Mouse (Mus musculus) midbrain, embryonic 11.5 days (tissue): ENCODE data around the gene Itga9. TPM values are rescaled to one million over a fixed set of nuclear protein-coding genes. Genes with fewer than 3 reads are reported as not detected.

Experiments used
- ATAC-seq: fragments of 200-750 bp; cut with Nextera tagmentation; 2 replicates; pipeline ENCODE4 v1.8.0; 2017; ENCODE audit warnings: moderate TSS enrichment, moderate library complexity; ENCODE audit not compliant: low FRiP score
- DNase-seq: peaks from one replicate; pipeline ENCODE4 v3.0.0; 2015; ENCODE audit warnings: low spot score; ENCODE audit errors: missing footprints
- H3K27ac ChIP-seq: fragments of 300-500 bp; sonication (generic); 2 replicates; pipeline ENCODE4 v1.5.1; 2014; ENCODE audit warnings: low read depth, low read length
- H3K27me3 ChIP-seq: fragments of 300-500 bp; sonication (generic); 2 replicates; pipeline ENCODE4 v1.6.1; 2014; ENCODE audit warnings: mild to moderate bottlenecking, low read length, moderate library complexity, mixed read lengths; ENCODE audit not compliant: control insufficient read depth, insufficient read depth
- H3K36me3 ChIP-seq: fragments of 300-500 bp; sonication (generic); 2 replicates; pipeline ENCODE4 v1.6.1; 2014; ENCODE audit warnings: mild to moderate bottlenecking, low read length, moderate library complexity, mixed read lengths; ENCODE audit not compliant: control insufficient read depth, insufficient read depth
- H3K4me1 ChIP-seq: fragments of 300-500 bp; sonication (generic); 2 replicates; pipeline ENCODE4 v1.6.1; 2014; ENCODE audit warnings: low read length; ENCODE audit not compliant: control insufficient read depth, insufficient read depth
- H3K4me2 ChIP-seq: fragments of 300-500 bp; sonication (generic); 2 replicates; pipeline ENCODE4 v1.6.1; 2014; ENCODE audit warnings: mild to moderate bottlenecking, moderate library complexity
- H3K4me3 ChIP-seq: fragments of 300-500 bp; sonication (generic); 2 replicates; pipeline ENCODE4 v1.5.1; 2014; ENCODE audit warnings: low read depth, low read length
- H3K9ac ChIP-seq: fragments of 300-500 bp; sonication (generic); 2 replicates; pipeline ENCODE4 v1.6.1; 2014; ENCODE audit warnings: low read length
- H3K9me3 ChIP-seq: fragments of 300-500 bp; sonication (generic); 2 replicates; pipeline ENCODE4 v1.6.1; 2016; ENCODE audit warnings: low read length; ENCODE audit not compliant: control insufficient read depth
- WGBS: fragments of 180-500 bp; shearing (Covaris S2); extraction: QIAGEN DNeasy Blood & Tissue Kit; methylation state at CpG from one replicate; pipeline ENCODE4 v1.1.7; 2014; 5-methylcytosine and 5-hydroxymethylcytosine counted together
- polyA plus RNA-seq: library from polyadenylated mRNA; unstranded; fragments of >200 nt; fragmentation: Nextera tagmentation; extraction: Ambion mirVana; gene quantifications from 2 replicates; pipeline ENCODE4 v1.2.1, GENCODE M21; 2014

Itga9 gene
- polyA plus RNA-seq, 1 experiment from 2014 or later = 4.0 TPM

DNA sequence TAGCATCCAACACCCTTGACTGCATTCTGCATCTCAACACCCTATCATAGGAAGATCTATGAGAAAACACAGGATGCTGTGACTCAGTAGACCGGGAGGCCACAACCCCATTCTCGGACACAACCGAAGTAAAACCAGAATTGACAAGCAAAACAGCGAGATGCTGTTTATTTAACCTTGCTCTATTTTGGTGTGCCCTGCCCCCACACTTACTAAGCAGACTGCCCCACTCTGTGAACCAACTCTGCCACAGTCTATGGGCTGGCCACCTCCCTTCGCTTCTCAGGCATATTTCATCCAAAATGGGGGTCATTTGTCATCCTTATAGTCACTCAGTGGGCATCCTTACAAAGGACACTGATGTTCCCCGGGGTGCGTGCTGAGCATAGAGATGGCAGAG is 160.5 kb downstream of the Itga9 start:
- WGBS = 86% methylated on average over 7 of the region's 7 CpGs
- no peak overlapping the region for H3K9ac ChIP-seq
- ATAC-seq (no peak), DNase-seq (no peak)
- peaks cover 7% of the 10 kb centered on the region; the same call in 1 of the 2 replicates for H3K4me1 ChIP-seq
- H3K27me3 ChIP-seq = no peaks in the 10 kb centered on the region
- H3K4me2 ChIP-seq = no peak overlapping the region
- no peaks in the 10 kb centered on the region for H3K36me3 ChIP-seq
- no peaks in the 10 kb centered on the region for H3K9me3 ChIP-seq
- no peak overlapping the region for H3K27ac ChIP-seq
- no peak overlapping the region for H3K4me3 ChIP-seq

DNA sequence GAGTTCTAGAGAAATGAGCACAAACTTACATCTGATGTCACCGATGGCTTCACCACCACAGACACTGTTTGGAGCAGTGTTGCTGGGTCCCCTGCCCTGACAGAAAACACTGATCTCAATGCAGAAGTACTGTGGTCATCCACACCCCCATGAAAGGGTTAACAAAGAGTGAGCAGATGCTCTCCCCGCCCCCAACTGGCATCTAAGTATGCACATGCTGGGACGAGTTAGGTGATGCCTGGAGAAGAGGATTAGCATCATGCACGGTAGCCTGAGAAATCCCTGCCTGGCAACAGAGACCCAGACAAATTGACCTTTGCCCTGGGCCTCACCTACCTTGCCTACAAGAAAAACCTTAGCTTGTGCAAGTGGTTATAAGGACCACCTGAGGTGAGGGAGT is 162.1 kb downstream of the Itga9 start:
- Histone ChIP-seq H3K4me3 (no peak overlapping the region), H3K27me3 (no peaks in the 10 kb centered on the region), H3K4me1 (no peaks in the 10 kb centered on the region), H3K36me3 (no peaks in the 10 kb centered on the region), H3K9me3 (no peaks in the 10 kb centered on the region), H3K9ac (no peak overlapping the region), H3K27ac (no peak overlapping the region), H3K4me2 (no peak overlapping the region)
- ATAC-seq = no peak
- DNase-seq = no peak
- 30% methylated on average over 4 of the region's 4 CpGs for whole genome bisulfite sequencing

DNA sequence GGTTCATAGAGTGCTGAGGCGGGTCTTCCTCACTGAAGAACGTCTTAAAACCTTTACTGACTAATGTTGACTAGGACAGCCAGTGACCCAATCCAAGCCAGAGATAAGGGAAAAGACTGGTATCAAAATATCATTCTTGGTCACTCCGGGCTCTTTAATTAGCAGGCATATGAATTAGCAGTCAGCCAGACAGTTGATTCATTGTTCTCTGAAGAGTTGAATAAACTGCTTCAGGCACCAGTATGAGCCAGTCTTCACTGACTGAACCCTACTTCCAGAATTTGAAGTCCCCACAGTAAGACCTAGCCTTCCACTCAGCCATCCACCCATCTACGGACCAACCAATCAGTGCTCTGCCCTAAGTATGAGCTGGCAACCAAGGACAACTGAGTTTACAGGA is 163.9 kb downstream of the Itga9 start:
- Histone ChIP-seq H3K4me3 (no peak overlapping the region), H3K9ac (no peak overlapping the region), H3K4me2 (no peak overlapping the region), H3K27me3 (no peaks in the 10 kb centered on the region), H3K4me1 (no peaks in the 10 kb centered on the region), H3K9me3 (no peaks in the 10 kb centered on the region), H3K27ac (no peak overlapping the region), H3K36me3 (no peaks in the 10 kb centered on the region)
- no peak for ATAC-seq
- 86% methylated on average over 4 of the region's 4 CpGs for WGBS
- DNase-seq = no peak

DNA sequence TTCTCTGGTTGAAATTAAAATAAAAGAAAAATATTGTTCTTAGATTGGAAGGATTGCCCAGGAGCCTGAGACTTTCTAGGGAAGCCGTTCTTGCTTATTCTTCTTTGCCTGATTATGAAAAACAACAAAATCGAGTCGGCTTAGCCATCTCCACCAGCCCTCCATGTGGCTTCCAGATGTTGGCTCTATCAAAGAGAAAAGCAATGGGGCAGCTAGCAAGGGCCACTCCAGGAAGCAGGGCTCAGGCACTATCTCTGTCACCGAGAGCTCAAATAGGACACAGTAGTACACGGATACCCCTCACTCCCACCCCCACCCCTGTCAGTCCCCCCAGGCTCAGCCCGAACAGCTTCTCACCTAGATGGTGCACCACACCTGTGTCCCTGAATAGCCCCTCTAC is 168.2 kb downstream of the Itga9 start:
- no peaks in the 10 kb centered on the region for H3K27me3 ChIP-seq
- no peak overlapping the region for H3K4me2 ChIP-seq
- no peak overlapping the region for H3K4me3 ChIP-seq
- H3K9me3 ChIP-seq = no peaks in the 10 kb centered on the region
- DNase-seq = no peak
- ATAC-seq = no peak
- H3K9ac ChIP-seq = no peak overlapping the region
- no peak overlapping the region for H3K27ac ChIP-seq
- H3K4me1 ChIP-seq = no peaks in the 10 kb centered on the region
- no peaks in the 10 kb centered on the region for H3K36me3 ChIP-seq
- 80% methylated on average over 6 of the region's 6 CpGs for WGBS

DNA sequence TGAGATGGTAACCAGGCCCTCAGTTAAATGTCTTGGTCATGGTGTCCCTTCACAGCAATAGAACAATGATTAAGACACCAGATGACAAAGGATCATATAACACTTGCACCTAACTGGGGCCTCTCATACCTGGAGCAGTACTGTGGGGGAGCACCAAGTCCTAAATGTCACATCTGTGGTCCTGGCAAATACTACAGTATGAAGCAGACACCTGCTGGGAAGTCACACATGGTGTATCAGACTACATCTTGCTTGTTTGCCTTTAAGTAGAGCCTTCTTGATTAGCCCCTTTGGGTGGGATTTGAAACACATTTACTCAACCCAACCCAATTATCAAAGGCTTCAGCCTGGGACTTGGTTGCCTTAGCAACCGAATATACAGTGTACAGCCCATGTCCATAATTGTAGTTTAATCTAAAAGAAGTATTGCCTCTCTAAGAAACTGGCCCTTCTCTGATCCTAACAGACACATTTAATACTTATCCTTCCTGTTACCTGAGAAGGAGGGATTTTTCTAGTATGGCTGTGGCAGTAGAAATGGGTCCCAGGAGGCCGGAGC is 170.5 kb downstream of the Itga9 start:
- WGBS = 92% methylated on average over 2 of the region's 2 CpGs
- Histone ChIP-seq H3K36me3 (no peaks in the 10 kb centered on the region), H3K4me3 (no peak overlapping the region), H3K9ac (no peak overlapping the region), H3K4me2 (no peak overlapping the region), H3K4me1 (no peaks in the 10 kb centered on the region), H3K27me3 (no peaks in the 10 kb centered on the region), H3K27ac (no peak overlapping the region), H3K9me3 (no peaks in the 10 kb centered on the region)
- ATAC-seq (no peak), DNase-seq (no peak)

DNA sequence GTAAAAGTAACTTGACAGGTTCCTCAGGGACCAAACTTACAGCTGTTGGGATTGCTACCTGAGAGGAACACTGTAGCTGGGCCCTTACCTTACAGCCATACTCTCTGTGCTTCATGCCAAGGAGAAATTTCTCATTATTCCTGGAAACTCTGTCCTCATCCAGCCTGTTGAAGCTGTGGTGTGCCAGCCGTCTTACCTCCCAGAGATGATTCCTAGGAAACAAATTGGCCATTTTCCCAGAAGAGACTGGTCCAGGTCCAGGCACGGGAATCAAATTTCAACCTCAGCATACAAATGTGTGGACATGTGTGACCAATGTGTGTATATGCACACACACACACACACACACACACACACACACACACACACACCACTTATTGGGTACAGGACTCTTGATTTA is 172.1 kb downstream of the Itga9 start:
- Histone ChIP-seq H3K9me3 (no peaks in the 10 kb centered on the region), H3K27me3 (no peaks in the 10 kb centered on the region), H3K36me3 (no peaks in the 10 kb centered on the region), H3K27ac (no peak overlapping the region), H3K4me1 (no peaks in the 10 kb centered on the region), H3K4me2 (no peak overlapping the region), H3K4me3 (no peak overlapping the region), H3K9ac (no peak overlapping the region)
- WGBS = 77% methylated on average over 2 of the region's 2 CpGs
- DNase-seq (no peak), ATAC-seq (no peak)

DNA sequence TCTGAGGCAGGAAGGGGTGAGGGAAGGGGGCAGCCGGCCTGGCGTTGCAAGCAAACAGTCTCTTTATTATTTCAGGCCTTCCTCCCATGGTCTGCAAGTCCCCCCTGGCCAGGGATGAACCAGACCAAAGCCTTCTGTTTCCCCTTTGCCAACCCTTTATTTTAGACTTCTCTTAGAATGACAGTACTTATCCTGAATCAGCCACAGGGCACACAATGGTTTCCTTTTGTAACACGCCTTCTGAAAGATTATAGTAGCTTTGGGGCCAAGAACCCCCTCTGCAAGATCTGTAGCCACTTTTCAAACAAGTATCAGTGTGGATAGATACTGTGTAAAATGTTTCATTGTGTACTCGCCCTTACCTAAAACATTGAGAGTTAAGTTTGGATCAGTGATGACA is 178.1 kb downstream of the Itga9 start:
- H3K4me3 ChIP-seq = no peak overlapping the region
- H3K9me3 ChIP-seq = no peaks in the 10 kb centered on the region
- ATAC-seq = no peak
- WGBS = 67% methylated on average over 4 of the region's 4 CpGs
- H3K4me1 ChIP-seq = no peaks in the 10 kb centered on the region; the same call in 1 of the 2 replicates
- no peaks in the 10 kb centered on the region for H3K27me3 ChIP-seq
- no peak overlapping the region for H3K27ac ChIP-seq
- H3K9ac ChIP-seq = no peak overlapping the region
- DNase-seq = peak; percentile 62
- H3K4me2 ChIP-seq = no peak overlapping the region
- H3K36me3 ChIP-seq = no peaks in the 10 kb centered on the region

DNA sequence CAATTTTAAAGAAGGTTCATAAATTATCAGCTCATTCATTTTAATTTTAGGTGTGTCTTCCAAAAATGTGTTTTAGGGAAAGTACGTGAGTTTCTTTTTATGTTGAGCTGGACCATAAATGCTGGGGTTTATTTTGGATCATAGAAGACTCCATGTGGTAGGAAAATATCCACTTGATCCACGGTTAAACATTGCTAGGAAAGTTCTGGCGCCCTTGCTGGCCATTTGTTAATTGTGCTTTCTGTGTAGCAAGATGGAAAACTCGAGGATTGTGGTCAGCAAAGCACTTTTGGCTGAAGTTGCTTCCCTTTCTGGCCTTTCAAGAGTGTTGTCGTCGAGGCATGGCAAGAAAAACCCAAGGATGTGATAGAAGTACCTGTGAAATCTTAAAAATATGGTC is 179.3 kb downstream of the Itga9 start:
- no peak overlapping the region for H3K4me3 ChIP-seq
- ATAC-seq = no peak
- H3K4me1 ChIP-seq = no peaks in the 10 kb centered on the region; the same call in 1 of the 2 replicates
- H3K36me3 ChIP-seq = no peaks in the 10 kb centered on the region
- H3K27ac ChIP-seq = no peak overlapping the region
- no peaks in the 10 kb centered on the region for H3K27me3 ChIP-seq
- WGBS = 86% methylated on average over 6 of the region's 6 CpGs
- DNase-seq = peak; percentile 61
- H3K4me2 ChIP-seq = no peak overlapping the region
- H3K9ac ChIP-seq = no peak overlapping the region
- H3K9me3 ChIP-seq = no peaks in the 10 kb centered on the region

DNA sequence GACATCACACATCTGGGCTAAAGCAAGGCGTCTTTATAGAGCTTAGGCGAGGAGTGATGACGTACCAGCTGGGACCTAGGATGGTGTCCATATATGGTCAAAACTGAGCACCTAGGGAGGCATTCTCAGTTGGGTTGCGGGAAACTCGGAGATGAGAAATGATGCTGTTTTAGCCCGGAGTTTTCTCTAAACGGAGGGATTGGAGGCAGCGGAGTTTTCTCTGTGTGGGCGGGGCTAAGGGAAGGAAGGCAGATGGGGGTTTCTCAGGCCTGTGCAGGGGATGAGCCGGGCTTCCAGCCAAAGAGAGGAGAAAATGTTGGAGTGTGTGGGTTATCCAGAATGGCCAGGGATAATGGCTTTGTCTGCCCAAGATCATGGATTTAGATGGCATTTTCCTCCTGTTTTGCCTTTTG is 182.4 kb downstream of the Itga9 start:
- DNase-seq (peak; percentile 76), ATAC-seq (no peak)
- WGBS = 68% methylated on average over 10 of the region's 10 CpGs
- Histone ChIP-seq H3K4me1 (peaks cover 2% of the 10 kb centered on the region; the same call in 1 of the 2 replicates), H3K9me3 (no peaks in the 10 kb centered on the region), H3K27ac (no peak overlapping the region), H3K4me3 (no peak overlapping the region), H3K4me2 (no peak overlapping the region), H3K27me3 (no peaks in the 10 kb centered on the region), H3K9ac (no peak overlapping the region), H3K36me3 (no peaks in the 10 kb centered on the region)
